Mouse (Mus musculus): ENCODE measurements at regions not wholly inside any gene's neighbourhood (a gene's known extent, or its start where the extent isn't known, plus 50 kb on each side); places are given as distances from the start of the nearest gene placed in this dataset.

DNA sequence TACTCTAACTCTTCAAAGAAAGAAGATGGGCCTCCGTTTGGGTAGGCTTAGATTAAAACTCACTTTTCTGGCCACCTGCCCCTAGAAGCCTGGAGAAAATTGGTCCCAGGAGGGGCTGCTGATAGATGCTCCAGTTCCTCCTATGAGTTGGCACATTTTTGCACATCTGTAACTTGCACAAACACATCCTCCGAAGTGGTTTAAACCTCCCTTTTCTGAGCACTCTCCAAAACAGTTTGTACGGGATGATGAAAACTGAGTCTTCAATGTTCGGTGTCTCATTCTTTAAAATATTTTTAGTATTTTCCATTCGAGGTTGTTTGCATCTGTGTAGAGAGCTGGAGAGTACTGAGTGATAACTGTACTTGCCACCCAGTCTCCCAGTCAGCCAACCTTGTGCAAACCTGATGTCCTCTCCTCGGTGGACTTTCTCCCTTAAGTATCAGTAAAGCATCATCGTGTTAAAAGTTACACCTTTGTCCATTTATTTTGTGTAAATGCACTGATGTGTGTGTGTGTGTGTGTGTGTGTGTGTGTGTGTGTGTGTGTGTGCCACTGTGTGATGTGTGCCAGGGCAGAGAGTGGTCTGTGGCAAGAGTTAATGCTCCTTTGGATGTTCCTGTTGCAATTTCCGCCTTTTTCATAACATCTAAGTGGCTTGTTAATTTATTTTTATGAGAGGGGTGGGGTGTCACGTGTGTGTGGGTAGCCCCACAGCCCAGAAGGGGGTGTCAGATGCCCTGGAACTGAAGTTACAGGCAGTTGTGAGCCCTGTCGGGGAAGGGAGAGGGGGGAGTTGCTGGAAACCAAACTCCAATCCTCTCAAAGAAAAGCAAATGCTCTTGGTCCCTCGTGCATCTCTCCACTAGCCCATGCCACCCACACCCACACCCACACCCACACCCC is 51.8 kb upstream of the Hnrnpa3 start:
- TF ChIP-seq POLR2A (IDR thresholded peaks at IDR 0.05; ENCODE audit: insufficient read depth, low read length), result no peak
- TF ChIP-seq CTCF (IDR thresholded peaks at IDR 0.05; ENCODE audit: low read depth, low read length), result peak; percentile 15
- no peak for TF ChIP-seq EP300 (IDR thresholded peaks at IDR 0.05; ENCODE audit: insufficient read depth, low read depth, low read length)
